17 mouse cellular contexts compared by ENCODE assay signal in genomic region chr11:31282136-31282535, GRCm38 (mm10).
DNase-seq lines count a peak whose midpoint lies in the region; ATAC-seq and TF ChIP-seq lines count a peak whose summit lies in the region.
"Had no signal": no experiment of that assay in that cellular context is flagged by ENCODE, and none has a peak within 500 bp of the region (broad histone marks: within the 10 kb centered on the region; RNA-seq: fewer than 3 reads in every experiment).

No protein-coding gene starts in this region.

- peak; percentile 11 to 20 for DNase-seq in cerebellum, postnatal 10 days
- no peak for DNase-seq in cerebellum, adult 11-12 months
- DNase-seq in kidney, adult 2 months = peak; percentile 79
- peak; percentile 5 for DNase-seq in 3T3-L1 (ENCODE audit: low read depth, low spot score)
- DNase-seq in kidney, adult 8-10 months = peak; percentile 42 to 53
- no peak for DNase-seq in embryo, embryonic 11 days
- DNase-seq: adrenal gland, postnatal 14 days; cerebellum, adult 9-11 months; heart, adult 18-20 months; layer of hippocampus, adult 9-11 months; liver; liver, postnatal 0 days had no signal

- no peak overlapping the region for H3K9ac ChIP-seq in kidney, embryonic 14.5 days (ENCODE audit: low read depth, low read length)
- H3K9ac ChIP-seq: hindbrain, embryonic 13.5 days; liver, postnatal 0 days; midbrain, embryonic 15.5 days had no signal

- WGBS in kidney, adult 2 months = 53% methylated on average over 2 of the region's 2 CpGs
- 76% methylated on average over 2 of the region's 2 CpGs for WGBS in kidney, embryonic 14.5 days

- no peak for TF ChIP-seq POLR2A in kidney, adult 2 months (IDR thresholded peaks at IDR 0.05; ENCODE audit: low read depth, low read length)

- no peak overlapping the region for H3K4me3 ChIP-seq in kidney, adult 2 months (ENCODE audit: insufficient read depth, low read depth, low read length)
- H3K4me3 ChIP-seq in kidney, embryonic 14.5 days (ENCODE audit: low read length) = no peak overlapping the region
- H3K4me3 ChIP-seq: hindbrain, embryonic 13.5 days; midbrain, embryonic 15.5 days had no signal

- no peak for TF ChIP-seq CTCF in kidney, adult 2 months (conservative IDR thresholded peaks at IDR 0.05; ENCODE audit: insufficient read depth, insufficient read length, low read depth, low read length)

- H3K27me3 ChIP-seq in kidney, adult 2 months (replicated peaks; ENCODE audit: control insufficient read depth, insufficient read depth, low read length) = no peaks in the 10 kb centered on the region
- H3K27me3 ChIP-seq in kidney, embryonic 14.5 days (ENCODE audit: control insufficient read depth, insufficient read depth, low read length) = no peaks in the 10 kb centered on the region
- H3K27me3 ChIP-seq: hindbrain, embryonic 13.5 days; midbrain, embryonic 15.5 days had no signal

- no peaks in the 10 kb centered on the region for H3K9me3 ChIP-seq in kidney, embryonic 14.5 days (ENCODE audit: control insufficient read depth, low read length)
- H3K9me3 ChIP-seq: hindbrain, embryonic 13.5 days; midbrain, embryonic 15.5 days had no signal

- no peak for ATAC-seq in kidney, embryonic 14.5 days (ENCODE audit: low FRiP score, low TSS enrichment)
- no peak for ATAC-seq in granulocyte monocyte progenitor cell, adult 5-6 weeks (replicated peaks; ENCODE audit: poor library complexity, severe bottlenecking)
- ATAC-seq: intestine, postnatal 0 days; liver, postnatal 0 days; midbrain, embryonic 15.5 days had no signal

- no peaks in the 10 kb centered on the region for H3K36me3 ChIP-seq in kidney, adult 2 months (ENCODE audit: control insufficient read depth, insufficient read depth, low read length)
- H3K36me3 ChIP-seq in kidney, embryonic 14.5 days (ENCODE audit: control insufficient read depth, insufficient read depth, low read length) = no peaks in the 10 kb centered on the region
- H3K36me3 ChIP-seq: hindbrain, embryonic 13.5 days; midbrain, embryonic 15.5 days had no signal

- H3K27ac ChIP-seq in kidney, adult 2 months (ENCODE audit: insufficient read depth, low read depth, low read length) = no peak overlapping the region
- H3K27ac ChIP-seq in kidney, embryonic 14.5 days (ENCODE audit: low read depth, low read length) = no peak overlapping the region
- H3K27ac ChIP-seq: hindbrain, embryonic 13.5 days; midbrain, embryonic 15.5 days had no signal

- no peak overlapping the region for H3K4me2 ChIP-seq in kidney, embryonic 14.5 days (replicated peaks; ENCODE audit: low read depth, low read length)
- H3K4me2 ChIP-seq: hindbrain, embryonic 13.5 days; midbrain, embryonic 15.5 days had no signal

- peaks cover 4% of the 10 kb centered on the region; the same call in 1 of the 2 replicates for H3K4me1 ChIP-seq in kidney, adult 2 months (ENCODE audit: control insufficient read depth, insufficient read depth, low read length)
- no peaks in the 10 kb centered on the region for H3K4me1 ChIP-seq in kidney, embryonic 14.5 days (ENCODE audit: control insufficient read depth, insufficient read depth, low read length)
- H3K4me1 ChIP-seq: hindbrain, embryonic 13.5 days; midbrain, embryonic 15.5 days had no signal

Comparison
In these comparisons a context has a peak if more than half of its experiments do, and no peak if none do; other contexts are left out.
1. DNase-seq: peak in cerebellum, postnatal 10 days (2 of 2), kidney, adult 2 months (single experiment), 3T3-L1 (single experiment) and kidney, adult 8-10 months (2 of 2); none in cerebellum, adult 11-12 months (single experiment) and embryo, embryonic 11 days (single experiment).